Mouse (Mus musculus): ENCODE measurements around the gene Irak3.

The Irak3 gene

GRCm38 (mm10) chr10:120097564-120097963 is 104.4 kb downstream of the Irak3 start:
- DNase-seq (ENCODE audit: extremely low spot score) = no peak

DNA sequence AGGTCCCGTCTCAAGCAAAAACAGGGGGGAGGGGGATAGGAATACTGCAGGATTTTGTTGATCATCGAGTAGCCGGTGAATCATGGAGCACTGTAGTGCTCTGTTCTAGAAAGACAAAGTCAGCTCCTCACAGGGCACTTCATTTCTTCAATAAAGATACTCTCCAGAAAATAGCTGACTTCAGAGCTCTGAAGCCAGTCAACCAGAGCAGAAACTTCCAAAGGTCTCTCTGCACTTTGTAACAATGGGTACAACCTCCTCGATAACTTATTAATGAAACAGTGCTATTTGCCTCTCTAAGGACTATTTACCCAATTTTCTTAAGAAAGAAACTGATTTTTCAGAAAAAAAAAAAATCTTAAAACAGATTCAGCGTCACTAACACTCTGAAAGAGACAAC is 106.2 kb downstream of the Irak3 start:
- DNase-seq (ENCODE audit: extremely low spot score) = no peak

DNA sequence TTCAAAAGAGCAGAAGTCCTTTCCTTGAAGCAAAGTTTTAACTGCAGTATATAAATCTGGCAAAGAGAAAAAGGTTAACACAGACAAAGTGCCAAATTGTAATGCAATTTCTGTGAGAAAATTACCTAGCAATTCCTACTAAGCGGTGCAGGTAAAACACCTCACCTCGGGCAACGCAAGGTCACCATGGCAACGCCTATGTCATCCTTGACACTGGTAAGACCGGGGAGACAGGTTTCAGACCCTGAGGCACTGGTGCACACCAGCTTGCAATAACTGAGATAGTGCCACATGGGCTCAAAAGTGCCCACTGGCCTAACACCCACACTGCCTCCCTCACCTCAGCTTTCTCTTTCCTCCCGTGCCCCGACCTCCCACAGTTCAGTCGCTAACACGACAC is 106.8 kb downstream of the Irak3 start:
- no peak for DNase-seq (ENCODE audit: extremely low spot score)

- DNase-seq (ENCODE audit: extremely low spot score) = no peak
Observed at GRCm38 (mm10) chr10:120092548-120092947, 109.4 kb downstream of the Irak3 start.

All from embryo, embryonic 9.5 days (tissue).